Mouse (Mus musculus): ENCODE data around the gene Ceacam12. TPM values are rescaled to one million over a fixed set of nuclear protein-coding genes. Genes with fewer than 3 reads are reported as not detected.

Gene Ceacam12
- polyA plus RNA-seq (2017; shearing (Covaris generic)): not detected

DNA sequence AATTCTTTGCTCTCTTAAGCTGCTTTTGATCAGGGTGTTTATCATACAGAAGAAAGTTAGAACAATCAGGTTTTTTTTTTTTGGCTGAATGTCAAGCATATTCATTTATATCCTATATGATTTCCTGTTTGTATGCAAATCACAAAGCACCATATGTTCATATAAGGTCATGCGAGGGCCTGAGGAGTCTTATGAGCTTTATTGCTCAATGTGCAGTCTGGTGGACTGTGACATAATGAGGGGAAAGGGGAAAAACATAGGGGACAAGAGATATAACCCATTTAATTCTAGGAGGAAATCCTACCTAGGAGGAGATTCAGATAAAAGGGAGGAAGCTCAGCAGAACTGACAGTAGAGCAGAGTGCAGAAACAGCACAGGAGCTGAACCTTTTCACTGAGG lies at the start of gene Ceacam12:
Ceacam12 (plus strand) TSS at position 301 of the 400 bp plus-strand sequence.

Other genes with a start within 250 kb of the Ceacam12 start
- not detected for gene Gm5155, start 194.2 kb upstream of the Ceacam12 start, polyA plus RNA-seq (2017; shearing (Covaris generic))
- not detected for gene Ceacam11, start 93.8 kb upstream of the Ceacam12 start, polyA plus RNA-seq (2017; shearing (Covaris generic))
- gene Ceacam13, start 56.0 kb upstream of the Ceacam12 start, polyA plus RNA-seq (2017; shearing (Covaris generic)): not detected
- gene Igfl3, start 110.6 kb downstream of the Ceacam12 start, polyA plus RNA-seq (2017; shearing (Covaris generic)): not detected
- not detected for gene Mill1, start 179.4 kb downstream of the Ceacam12 start, polyA plus RNA-seq (2017; shearing (Covaris generic))

All from naive thymus-derived CD4-positive, alpha-beta T cell, adult 5 months (primary cell).